Mouse (Mus musculus): Measurements from ENCODE around the gene Serpine1.
A peak's percentile ranks its signal among the peaks of the same experiment; 100 is the strongest.

Gene Serpine1

GRCm38 (mm10) chr5:137095135-137095534, 23.1 kb upstream of the Serpine1 start:
- no peak for DNase-seq

DNA sequence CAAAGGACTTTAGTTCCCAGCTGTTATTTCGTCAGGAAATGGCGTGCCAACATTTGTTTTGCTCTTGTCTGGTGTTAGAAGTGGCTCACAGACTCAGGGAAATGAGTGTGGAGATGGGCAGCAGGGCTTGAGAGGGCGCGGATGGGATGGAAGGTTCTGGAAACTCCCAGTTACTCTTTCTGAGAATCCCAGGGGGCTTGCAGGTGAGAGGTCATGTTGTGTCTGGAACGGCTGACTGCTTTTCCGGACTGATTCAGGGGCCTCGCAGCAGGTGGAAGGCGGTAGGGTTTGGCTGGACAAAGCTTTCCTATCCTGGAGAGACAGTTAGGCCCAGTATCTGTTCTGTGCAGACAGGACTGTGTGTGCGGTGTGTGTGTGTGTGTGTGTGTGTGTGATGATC, 21.7 kb upstream of the Serpine1 start:
- no peak for DNase-seq

- DNase-seq: no peak
Observed at GRCm38 (mm10) chr5:137091560-137091959, 19.5 kb upstream of the Serpine1 start.

- no peak for DNase-seq
Observed at GRCm38 (mm10) chr5:137090870-137091269, 18.8 kb upstream of the Serpine1 start.

- DNase-seq: no peak
Observed at GRCm38 (mm10) chr5:137087410-137087809, 15.3 kb upstream of the Serpine1 start.

GRCm38 (mm10) chr5:137085731-137086130, 13.7 kb upstream of the Serpine1 start:
- DNase-seq: no peak

DNA sequence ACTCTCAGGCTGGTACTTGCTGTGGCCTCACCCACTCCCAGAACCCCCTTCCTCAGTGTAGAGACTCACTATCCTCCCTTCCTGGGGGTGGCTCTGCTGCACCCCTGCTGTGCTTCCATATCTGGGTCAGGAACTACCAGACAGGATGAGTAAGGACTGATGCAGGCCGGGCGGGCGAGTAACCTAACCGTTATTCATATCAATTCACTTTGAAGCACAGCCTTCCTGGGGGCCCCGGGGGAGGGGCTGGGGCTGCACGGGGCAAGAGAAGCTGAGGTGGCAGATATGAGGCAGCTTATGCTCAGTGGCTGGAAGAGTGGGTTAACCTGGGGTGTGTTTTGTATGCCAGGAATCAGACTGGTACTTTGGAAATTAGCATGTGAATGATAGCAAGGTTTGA, 13.0 kb upstream of the Serpine1 start:
- no peak for DNase-seq

GRCm38 (mm10) chr5:137083051-137083450, 11.0 kb upstream of the Serpine1 start:
- no peak for DNase-seq

- no peak for DNase-seq
Observed at GRCm38 (mm10) chr5:137079849-137080248, 7.8 kb upstream of the Serpine1 start.

DNA sequence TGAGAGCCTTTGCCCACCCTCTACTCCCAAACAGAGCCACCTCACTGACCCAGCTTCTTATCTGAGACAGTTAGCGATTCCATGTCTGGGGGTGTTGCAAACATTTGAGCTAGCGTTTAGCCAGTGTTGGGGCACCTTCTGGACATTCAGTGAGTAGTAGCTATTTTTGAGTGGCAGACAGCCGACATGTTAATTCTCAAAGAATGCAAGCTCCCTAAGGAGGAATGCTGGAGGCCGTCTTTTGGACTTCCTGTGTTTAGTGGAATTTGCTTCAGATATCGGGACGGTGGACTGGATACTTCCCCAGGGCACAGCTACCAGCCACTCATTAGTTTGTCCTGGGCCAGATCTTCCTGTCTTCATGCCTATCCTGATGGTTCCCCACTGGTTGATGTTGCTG, 6.5 kb upstream of the Serpine1 start:
- no peak for DNase-seq

DNA sequence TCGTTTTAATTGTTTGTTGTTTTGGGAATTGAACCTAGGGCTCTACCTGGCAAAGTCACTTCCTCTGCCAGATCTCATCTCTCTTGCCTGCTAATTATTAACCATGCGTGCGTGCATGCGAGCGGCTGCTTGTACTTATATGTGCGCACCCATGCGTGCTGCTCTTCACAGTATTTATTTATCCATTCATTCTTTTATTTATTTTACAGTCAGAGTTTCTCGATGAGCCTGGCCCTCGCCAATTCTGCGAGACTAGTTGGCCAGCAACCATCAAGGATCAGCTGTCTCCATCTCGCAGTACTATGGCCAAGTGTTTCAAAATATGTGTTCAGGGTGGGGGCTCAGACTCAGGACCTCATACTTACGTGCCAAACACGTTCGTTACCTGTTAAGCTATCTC, 6.0 kb upstream of the Serpine1 start:
- no peak for DNase-seq

- no peak for DNase-seq
Observed at GRCm38 (mm10) chr5:137077187-137077586, 5.1 kb upstream of the Serpine1 start.

- DNase-seq: peak; percentile 27
Observed at GRCm38 (mm10) chr5:137076191-137076930, 4.3 kb upstream of the Serpine1 start.

- peak; percentile 52 for DNase-seq
Observed at GRCm38 (mm10) chr5:137075726-137076125, 3.7 kb upstream of the Serpine1 start.

GRCm38 (mm10) chr5:137074191-137074651, 2.2 kb upstream of the Serpine1 start:
- DNase-seq: no peak

DNA sequence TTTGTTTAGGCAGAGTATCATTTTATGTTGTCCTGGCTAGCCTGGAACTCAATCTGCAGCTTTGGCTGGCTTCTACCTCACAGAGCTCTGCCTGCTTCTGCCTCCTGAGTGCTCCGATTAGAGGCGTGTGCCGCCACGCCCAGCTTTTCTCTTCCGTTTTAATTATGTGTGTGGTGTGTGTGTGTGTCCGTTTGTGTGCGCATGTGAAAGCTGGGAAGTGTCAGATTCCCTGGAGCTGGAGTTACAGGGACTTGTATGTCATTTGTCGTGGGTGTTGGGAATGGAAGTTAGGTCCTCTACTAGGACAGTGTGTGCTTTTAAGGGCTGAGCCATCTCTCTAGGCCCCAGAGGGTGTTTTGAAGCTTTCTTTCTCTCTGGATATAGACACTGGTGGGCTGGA, 1.1 kb upstream of the Serpine1 start:
- DNase-seq: no peak

DNA sequence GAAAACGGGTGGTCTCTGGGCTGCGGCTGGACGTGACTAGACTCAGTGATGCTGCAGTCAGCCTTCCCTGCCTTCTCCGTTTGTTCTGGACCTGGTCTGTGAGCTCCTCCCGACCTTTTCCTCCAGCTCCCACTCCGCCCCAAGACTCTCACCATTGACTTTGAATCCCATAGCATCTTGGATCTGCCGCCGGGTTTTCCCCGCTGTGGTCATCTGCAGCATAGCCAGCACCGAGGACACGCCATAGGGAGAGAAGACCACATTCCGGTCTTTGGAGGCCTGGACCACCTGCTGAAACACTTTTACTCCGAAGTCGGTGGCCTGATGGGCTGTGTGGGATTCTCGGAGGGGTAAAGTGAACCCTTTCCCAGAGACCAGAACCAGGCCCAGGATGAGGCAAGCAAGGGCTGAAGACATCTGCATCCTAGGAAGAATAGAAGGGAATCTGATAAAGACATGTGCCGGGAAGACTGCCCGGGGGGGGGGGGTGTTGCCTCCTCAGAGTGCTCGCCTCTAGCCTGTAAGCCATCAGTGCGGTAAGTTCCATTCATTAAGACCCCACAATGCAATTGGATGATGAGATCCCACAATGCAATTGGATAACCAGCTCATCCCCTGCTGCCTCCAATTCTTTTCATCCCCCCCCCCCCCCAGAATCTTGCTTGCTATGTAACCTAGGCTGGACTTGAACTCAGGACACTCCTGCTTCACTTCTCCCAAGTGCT, 1.0 kb downstream of the Serpine1 start:
- no peak for DNase-seq

- DNase-seq: no peak
Observed at GRCm38 (mm10) chr5:137068711-137069110, 3.4 kb downstream of the Serpine1 start.

- no peak for DNase-seq
Observed at GRCm38 (mm10) chr5:137065923-137066322, 6.1 kb downstream of the Serpine1 start.

- DNase-seq: no peak
Observed at GRCm38 (mm10) chr5:137065454-137065853, 6.6 kb downstream of the Serpine1 start.

GRCm38 (mm10) chr5:137062601-137063000, 9.5 kb downstream of the Serpine1 start:
- DNase-seq: no peak

- no peak for DNase-seq
Observed at GRCm38 (mm10) chr5:137061809-137062481, 10.1 kb downstream of the Serpine1 start.

DNA sequence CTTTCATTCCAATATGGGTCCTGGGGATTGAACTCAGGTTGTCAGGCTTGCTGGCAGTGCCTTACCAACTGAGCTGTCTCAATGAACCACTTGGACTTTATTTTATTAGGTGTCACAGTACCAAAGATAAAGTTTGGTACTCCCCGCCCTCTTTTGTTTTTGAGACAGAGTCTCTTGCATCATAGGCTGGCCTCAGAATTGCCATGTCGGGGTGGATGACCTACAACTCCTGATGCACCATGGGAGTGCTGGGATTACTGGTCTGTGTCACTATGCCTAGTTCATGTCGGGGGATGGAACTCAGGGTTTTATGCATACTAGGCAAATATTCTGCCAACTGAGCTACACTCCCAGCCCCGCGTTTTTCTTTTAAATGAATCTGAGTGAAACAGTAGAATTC, 17.2 kb downstream of the Serpine1 start:
- no peak for DNase-seq

- no peak for DNase-seq
Observed at GRCm38 (mm10) chr5:137054299-137054698, 17.8 kb downstream of the Serpine1 start.

Measured in cerebellum, adult 9-11 months (tissue).